Mouse (Mus musculus): ENCODE measurements around the gene Mbl1. TPM values are rescaled to one million over a fixed set of nuclear protein-coding genes. Genes with fewer than 3 reads are reported as not detected.

Mbl1 gene
- total and polyA plus RNA-seq, 3 experiments: not detected

GRCm38 (mm10) chr14:41140686-41141085, 10.6 kb upstream of the Mbl1 start:
- Histone ChIP-seq H3K4me3 (ENCODE audit: control insufficient read depth in 1 of 2, insufficient read depth in 1 of 2, low read depth in 2 of 2, low read length in 2 of 2) (no peak overlapping the region), H3K27me3 (ENCODE audit: control insufficient read depth in 1 of 2, insufficient read depth in 2 of 2, low read length in 2 of 2) (no peaks in the 10 kb centered on the region), H3K27ac (ENCODE audit: control insufficient read depth, low read depth, low read length) (no peak overlapping the region), H3K9ac (ENCODE audit: control insufficient read depth, low read depth, low read length, poor library complexity, severe bottlenecking) (no peak overlapping the region), H3K9me3 (replicated peaks; ENCODE audit: insufficient read depth, low read length) (no peaks in the 10 kb centered on the region), H3K4me1 (ENCODE audit: control insufficient read depth in 1 of 2, insufficient read depth in 2 of 2, low read length in 2 of 2) (no peaks in the 10 kb centered on the region), H3K79me2 (ENCODE audit: control insufficient read depth, insufficient read depth, low read length, poor library complexity) (no peaks in the 10 kb centered on the region), H3K36me3 (ENCODE audit: control insufficient read depth in 1 of 2, insufficient read depth in 2 of 2, low read length in 2 of 2) (no peaks in the 10 kb centered on the region)
- no peak for DNase-seq (ENCODE audit: low read depth, low spot score)
- TF ChIP-seq GABPA (IDR thresholded peaks at IDR 0.05; ENCODE audit: low read depth, low read length) (no peak), GATA1 (IDR thresholded peaks at IDR 0.05; ENCODE audit: low read depth, low read length) (no peak), E2F4 (IDR thresholded peaks at IDR 0.05; ENCODE audit: borderline replicate concordance, low read depth, low read length) (no peak), ZKSCAN1 (IDR thresholded peaks at IDR 0.05; ENCODE audit: low read depth, low read length) (no peak), MXI1 (IDR thresholded peaks at IDR 0.05; ENCODE audit: low read depth, low read length) (no peak), ELF1 (IDR thresholded peaks at IDR 0.05; ENCODE audit: low read depth, low read length) (no peak), CTCF (IDR thresholded peaks at IDR 0.05 in 2 of 3, conservative IDR thresholded peaks at IDR 0.05 in 1 of 3; ENCODE audit: control insufficient read depth in 1 of 3, insufficient read depth in 1 of 3, low read depth in 2 of 3, low read length in 3 of 3, poor library complexity in 1 of 3, severe bottlenecking in 1 of 3) (no peak)

GRCm38 (mm10) chr14:41146035-41146434, 5.2 kb upstream of the Mbl1 start:
- no peaks in the 10 kb centered on the region for H3K4me1 ChIP-seq (ENCODE audit: control insufficient read depth in 1 of 2, insufficient read depth in 2 of 2, low read length in 2 of 2)
- H3K79me2 ChIP-seq (ENCODE audit: control insufficient read depth, insufficient read depth, low read length, poor library complexity): no peaks in the 10 kb centered on the region
- no peak overlapping the region for H3K27ac ChIP-seq (ENCODE audit: control insufficient read depth, low read depth, low read length)
- TF ChIP-seq MYC (IDR thresholded peaks at IDR 0.05; ENCODE audit: low read depth, low read length) (no peak), UBTF (IDR thresholded peaks at IDR 0.05; ENCODE audit: borderline replicate concordance, insufficient read depth, low read depth, low read length) (no peak), GABPA (IDR thresholded peaks at IDR 0.05; ENCODE audit: low read depth, low read length) (no peak), BHLHE40 (IDR thresholded peaks at IDR 0.05; ENCODE audit: borderline replicate concordance, low read depth, low read length) (no peak), MEF2A (IDR thresholded peaks at IDR 0.05; ENCODE audit: extremely low read depth, insufficient replicate concordance, low read depth, low read length, poor library complexity, severe bottlenecking) (no peak), MYB (IDR thresholded peaks at IDR 0.05; ENCODE audit: low read depth, low read length) (no peak), KAT2A (conservative IDR thresholded peaks at IDR 0.05; ENCODE audit: low read depth, low read length) (no peak), CTCF (IDR thresholded peaks at IDR 0.05 in 2 of 3, conservative IDR thresholded peaks at IDR 0.05 in 1 of 3; ENCODE audit: control insufficient read depth in 1 of 3, insufficient read depth in 1 of 3, low read depth in 2 of 3, low read length in 3 of 3, poor library complexity in 1 of 3, severe bottlenecking in 1 of 3) (no peak)
- DNase-seq (ENCODE audit: low read depth, low spot score): no peak
- no peak overlapping the region for H3K4me3 ChIP-seq (ENCODE audit: control insufficient read depth in 1 of 2, insufficient read depth in 1 of 2, low read depth in 2 of 2, low read length in 2 of 2)
- H3K36me3 ChIP-seq (ENCODE audit: control insufficient read depth in 1 of 2, insufficient read depth in 2 of 2, low read length in 2 of 2): no peaks in the 10 kb centered on the region
- no peaks in the 10 kb centered on the region for H3K27me3 ChIP-seq (ENCODE audit: control insufficient read depth in 1 of 2, insufficient read depth in 2 of 2, low read length in 2 of 2)
- H3K9ac ChIP-seq (ENCODE audit: control insufficient read depth, low read depth, low read length, poor library complexity, severe bottlenecking): no peak overlapping the region
- no peaks in the 10 kb centered on the region for H3K9me3 ChIP-seq (replicated peaks; ENCODE audit: insufficient read depth, low read length)

GRCm38 (mm10) chr14:41146922-41147321, 4.3 kb upstream of the Mbl1 start:
- TF ChIP-seq ZNF384 (IDR thresholded peaks at IDR 0.05; ENCODE audit: low read depth, low read length): no peak
- no peak for TF ChIP-seq USF2 (IDR thresholded peaks at IDR 0.05; ENCODE audit: borderline replicate concordance in 1 of 2, insufficient read depth in 1 of 2, low read depth in 1 of 2, low read length in 2 of 2)
- TF ChIP-seq MAX (IDR thresholded peaks at IDR 0.05; ENCODE audit: low read length): no peak
- TF ChIP-seq RCOR1 (IDR thresholded peaks at IDR 0.05; ENCODE audit: low read depth, low read length): no peak
- TF ChIP-seq POLR2AphosphoS5 (IDR thresholded peaks at IDR 0.05; ENCODE audit: borderline replicate concordance, low read depth, low read length): no peak
- Histone ChIP-seq H3K27me3 (ENCODE audit: control insufficient read depth in 1 of 2, insufficient read depth in 2 of 2, low read length in 2 of 2) (no peaks in the 10 kb centered on the region), H3K9me3 (replicated peaks; ENCODE audit: insufficient read depth, low read length) (no peaks in the 10 kb centered on the region), H3K4me3 (ENCODE audit: control insufficient read depth in 1 of 2, insufficient read depth in 1 of 2, low read depth in 2 of 2, low read length in 2 of 2) (no peak overlapping the region), H3K27ac (ENCODE audit: control insufficient read depth, low read depth, low read length) (no peak overlapping the region), H3K79me2 (ENCODE audit: control insufficient read depth, insufficient read depth, low read length, poor library complexity) (no peaks in the 10 kb centered on the region), H3K4me1 (ENCODE audit: control insufficient read depth in 1 of 2, insufficient read depth in 2 of 2, low read length in 2 of 2) (no peaks in the 10 kb centered on the region), H3K9ac (ENCODE audit: control insufficient read depth, low read depth, low read length, poor library complexity, severe bottlenecking) (no peak overlapping the region), H3K36me3 (ENCODE audit: control insufficient read depth in 1 of 2, insufficient read depth in 2 of 2, low read length in 2 of 2) (no peaks in the 10 kb centered on the region)
- no peak for DNase-seq (ENCODE audit: low read depth, low spot score)
